Mouse (Mus musculus): ENCODE data around the gene Ptprs.
"Not testable (repeated sequence)": the region's sequence is repeated elsewhere in the genome, so short reads cannot be mapped to it uniquely, and the experiment has no call there.

Ptprs gene

GRCm38 (mm10) chr17:56476402-56476752 lies at the start of gene Ptprs:
Ptprs (minus strand) TSS chr17:56476483.
- DNase-seq (ENCODE audit: low spot score in 2 of 2) = peak; percentile 99

- no peak for DNase-seq (ENCODE audit: low spot score in 2 of 2)
These were observed 48.7 kb upstream of the Ptprs start for GRCm38 (mm10) chr17:56524943-56525342.

GRCm38 (mm10) chr17:56522744-56523143 lies 46.5 kb upstream of the Ptprs start:
- no peak for DNase-seq (ENCODE audit: low spot score in 2 of 2)

- no peak for DNase-seq (ENCODE audit: low spot score in 2 of 2)
These were observed 39.6 kb upstream of the Ptprs start for GRCm38 (mm10) chr17:56515690-56516410.

- DNase-seq (ENCODE audit: low spot score in 2 of 2) = no peak
These were observed 38.6 kb upstream of the Ptprs start for GRCm38 (mm10) chr17:56514916-56515315.

GRCm38 (mm10) chr17:56514330-56514729 lies 38.0 kb upstream of the Ptprs start:
- no peak for DNase-seq (ENCODE audit: low spot score in 2 of 2)

- DNase-seq (ENCODE audit: low spot score in 2 of 2) = no peak
These were observed 36.0 kb upstream of the Ptprs start, which contains the start of gene Znrf4 for GRCm38 (mm10) chr17:56512310-56512709. Znrf4 (minus strand) TSS chr17:56512431.

- DNase-seq (ENCODE audit: low spot score in 2 of 2) = no peak
These were observed 35.4 kb upstream of the Ptprs start for GRCm38 (mm10) chr17:56511707-56512090.

GRCm38 (mm10) chr17:56510970-56511706 lies 34.9 kb upstream of the Ptprs start:
- no peak for DNase-seq (ENCODE audit: low spot score in 2 of 2)

- no peak for DNase-seq (ENCODE audit: low spot score in 2 of 2)
These were observed 34.2 kb upstream of the Ptprs start for GRCm38 (mm10) chr17:56510473-56510969.

- DNase-seq (ENCODE audit: low spot score in 2 of 2) = no peak
These were observed 33.6 kb upstream of the Ptprs start for GRCm38 (mm10) chr17:56509707-56510472.

- DNase-seq (ENCODE audit: low spot score in 2 of 2) = no peak
These were observed 32.8 kb upstream of the Ptprs start for GRCm38 (mm10) chr17:56509021-56509640.

- peak; percentile 97 to 99 for DNase-seq (ENCODE audit: low spot score in 2 of 2)
These were observed 31.1 kb upstream of the Ptprs start for GRCm38 (mm10) chr17:56507161-56508068.

GRCm38 (mm10) chr17:56506417-56507065 lies 30.3 kb upstream of the Ptprs start:
- no peak for DNase-seq (ENCODE audit: low spot score in 2 of 2)

GRCm38 (mm10) chr17:56505401-56505800 lies 29.1 kb upstream of the Ptprs start:
- no peak for DNase-seq (ENCODE audit: low spot score in 2 of 2)

- peak; percentile 52 to 54 for DNase-seq (ENCODE audit: low spot score in 2 of 2)
These were observed 26.2 kb upstream of the Ptprs start for GRCm38 (mm10) chr17:56502526-56502925.

- DNase-seq (ENCODE audit: low spot score in 2 of 2) = not testable (repeated sequence)
These were observed 25.5 kb upstream of the Ptprs start for GRCm38 (mm10) chr17:56501635-56502400.

- no peak for DNase-seq (ENCODE audit: low spot score in 2 of 2)
These were observed 22.9 kb upstream of the Ptprs start for GRCm38 (mm10) chr17:56499229-56499628.

GRCm38 (mm10) chr17:56494480-56494879 lies 18.2 kb upstream of the Ptprs start:
- DNase-seq (ENCODE audit: low spot score in 2 of 2) = peak in 1 of 2 experiments; percentile 62

All from right cerebral cortex, postnatal 36 days (tissue).